Mouse (Mus musculus) ovary, postnatal 10 days (tissue): ENCODE measurements around the gene Olfr213.
"Not testable (repeated sequence)": the region's sequence is repeated elsewhere in the genome, so short reads cannot be mapped to it uniquely, and the experiment has no call there.

Source experiments
- DNase-seq: peaks from one replicate; pipeline ENCODE4 v3.0.0; 2022; ENCODE audit warnings: low spot score

Gene Olfr213

DNA sequence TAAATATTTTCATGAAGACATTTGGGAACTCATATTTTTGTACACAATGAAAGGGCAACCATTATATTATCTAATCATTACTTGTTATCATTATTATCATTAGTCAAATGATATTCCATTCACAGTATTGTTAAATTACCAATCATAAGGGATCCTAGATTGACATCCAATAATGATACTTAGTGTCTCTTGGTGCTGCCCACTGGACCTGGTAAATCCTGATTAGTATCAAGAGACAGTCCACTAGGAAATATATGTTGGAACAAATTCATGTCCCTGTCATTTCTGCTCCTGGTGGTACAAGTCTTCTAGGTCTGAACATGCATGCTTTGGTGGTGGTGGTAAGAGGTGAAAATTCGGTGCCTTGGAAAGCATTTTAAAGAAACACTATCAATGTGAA, at the start of gene Olfr213:
Gene Olfr213 (plus strand): TSS at position 301 of the 400 bp plus-strand sequence.
- no peak for DNase-seq

DNA sequence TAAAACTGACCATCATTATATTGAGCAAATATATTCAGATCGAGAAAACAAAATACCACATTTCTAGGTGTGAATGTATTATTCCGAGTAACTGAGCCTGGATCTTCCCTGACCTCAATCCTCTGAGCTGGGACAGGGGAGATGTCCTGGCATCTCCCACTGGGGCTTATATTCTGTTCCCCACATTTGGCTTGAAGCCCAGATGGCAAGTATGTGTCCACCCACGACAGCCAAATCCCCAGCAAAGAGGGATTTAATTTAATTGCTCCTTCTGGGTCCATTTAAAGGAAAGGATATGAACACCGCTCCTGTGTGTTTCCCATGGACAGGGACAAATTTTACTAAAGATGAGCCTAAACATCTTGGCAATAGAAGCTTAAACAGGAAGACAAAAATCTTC, 49.5 kb upstream of the Olfr213 start, which contains the start of gene Olfr211:
Gene Olfr211 (plus strand): TSS at position 301 of the 400 bp plus-strand sequence.
- no peak for DNase-seq

DNA sequence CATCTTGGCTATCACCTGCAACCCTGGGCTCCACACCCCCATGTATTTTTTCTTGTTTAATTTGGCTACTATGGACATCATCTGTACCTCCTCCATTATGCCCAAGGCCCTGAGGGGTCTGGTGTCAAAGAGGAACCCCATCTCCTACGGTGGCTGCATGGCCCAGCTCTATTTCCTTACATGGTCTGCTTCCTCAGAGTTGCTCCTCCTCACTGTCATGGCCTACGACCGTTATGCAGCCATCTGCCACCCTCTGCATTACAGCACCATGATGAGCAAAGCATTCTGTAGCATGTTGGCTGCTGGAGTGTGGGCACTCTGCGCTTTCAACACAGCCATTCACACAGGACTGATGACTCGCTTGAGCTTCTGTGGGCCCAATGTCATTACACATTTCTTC, 44.5 kb upstream of the Olfr213 start:
- DNase-seq: no peak

DNA sequence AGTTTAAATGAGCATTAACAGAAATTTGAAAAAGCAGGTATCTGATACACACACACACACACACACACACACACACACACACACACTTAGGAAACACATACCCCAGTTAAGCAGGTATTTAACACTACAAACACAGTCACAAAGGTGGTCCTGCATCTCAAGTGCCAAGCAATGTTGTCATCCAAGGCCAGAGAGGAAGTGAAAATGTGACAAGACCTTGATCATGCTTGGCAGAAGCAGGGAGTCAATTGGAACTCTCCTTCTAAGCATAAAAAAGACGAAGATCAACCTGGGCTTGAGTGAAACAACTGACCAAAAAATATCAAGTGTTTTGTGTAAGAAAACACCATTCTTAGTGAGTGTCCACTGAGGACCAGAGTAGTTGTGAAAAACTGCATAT, 42.3 kb upstream of the Olfr213 start:
- no peak for DNase-seq

DNA sequence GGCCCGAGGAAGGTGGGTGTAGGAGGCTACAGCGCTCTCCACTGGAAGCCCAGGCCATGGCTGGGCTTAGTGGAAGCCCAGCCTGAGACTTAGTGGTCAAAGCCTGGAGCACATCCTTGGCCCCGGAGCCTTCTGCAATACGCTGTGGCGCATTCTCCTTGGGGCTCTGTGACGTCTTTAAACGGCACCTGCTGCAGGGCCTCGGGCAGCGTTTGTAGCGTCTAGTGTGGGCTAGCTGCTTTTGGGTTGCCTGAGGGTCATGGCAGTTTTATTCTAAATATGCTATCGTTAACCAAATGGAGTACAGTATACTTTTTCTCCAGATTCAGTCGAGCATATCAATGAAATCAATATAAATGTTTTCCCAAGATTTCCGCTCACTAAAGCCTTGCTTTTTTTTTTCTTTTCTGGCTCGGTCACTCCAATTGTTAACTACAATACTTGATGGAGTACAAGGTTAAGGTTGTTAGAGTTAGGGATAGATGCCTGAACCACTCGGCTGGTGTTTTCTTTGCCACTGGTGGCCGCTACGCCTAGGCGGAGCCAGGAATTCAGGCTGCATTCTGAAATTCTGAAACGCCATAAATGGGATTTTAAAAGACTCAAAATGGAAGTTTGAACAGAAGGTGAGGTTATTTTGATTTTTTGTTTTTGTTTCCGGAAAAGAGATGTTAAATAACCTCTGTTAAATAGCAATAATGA, 31.8 kb upstream of the Olfr213 start, which contains the start of gene Olfr212:
Gene Olfr212 (plus strand): TSS at position 215 of the 702 bp plus-strand sequence.
- DNase-seq: not testable (repeated sequence)

DNA sequence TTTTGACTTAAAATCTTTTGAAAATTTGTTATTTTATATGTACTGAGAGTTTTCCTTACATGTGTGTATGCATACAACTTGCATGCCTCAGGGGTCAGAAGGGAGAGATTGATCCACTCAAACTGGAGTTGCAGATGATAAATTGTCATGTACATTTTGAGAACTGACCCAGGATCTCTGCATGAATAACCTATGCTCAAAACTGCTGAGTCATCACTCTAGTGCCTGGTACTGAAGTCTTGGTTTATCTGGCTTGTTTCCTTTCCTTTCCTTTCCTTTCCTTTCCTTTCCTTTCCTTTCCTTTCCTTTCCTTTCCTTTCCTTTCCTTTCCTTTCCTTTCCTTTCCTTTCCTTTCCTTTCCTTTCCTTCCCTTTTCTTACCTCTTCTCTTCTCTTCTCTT, 23.4 kb upstream of the Olfr213 start:
- DNase-seq: no peak

DNA sequence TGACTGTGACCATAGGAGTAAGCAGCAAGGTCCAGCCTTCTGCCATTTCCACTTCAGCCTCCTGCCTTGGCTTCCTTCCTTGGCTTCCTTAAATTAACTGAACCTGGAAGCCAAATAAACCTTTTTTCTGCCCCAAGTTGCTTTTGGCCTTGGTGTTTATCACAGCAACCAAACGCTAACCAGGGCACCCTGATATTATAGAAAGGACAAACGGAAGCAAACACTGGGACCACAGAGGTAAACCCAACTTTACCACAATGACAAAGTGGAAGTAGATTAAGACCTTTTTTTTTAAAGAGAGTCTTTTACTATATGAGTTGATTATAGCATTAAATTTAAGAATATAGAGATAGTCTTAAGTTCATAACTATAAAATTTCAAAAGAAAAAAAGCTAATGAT, 4.2 kb downstream of the Olfr213 start:
- DNase-seq: no peak

DNA sequence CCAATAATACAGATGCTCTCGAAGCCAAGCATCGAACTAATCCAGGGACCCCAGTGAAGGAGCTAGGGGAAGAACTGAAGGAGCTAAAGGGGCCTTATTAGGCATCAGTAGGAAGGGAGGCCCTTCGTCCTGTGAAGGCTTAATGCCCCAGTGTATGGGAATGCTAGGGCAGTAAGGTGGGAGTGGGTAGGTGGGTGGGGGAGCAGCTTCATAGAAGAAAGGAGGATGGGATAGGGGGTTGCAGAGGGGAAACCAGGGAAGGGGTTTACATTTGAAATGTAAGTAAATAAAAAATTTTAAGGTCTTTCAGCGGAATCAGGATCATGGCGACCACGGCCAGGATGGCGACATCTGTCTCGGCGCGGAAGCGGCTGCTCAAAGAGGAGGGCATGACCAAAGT, 12.6 kb downstream of the Olfr213 start, which contains the start of gene Gm5580:
Gene Gm5580 (plus strand): TSS at position 301 of the 400 bp plus-strand sequence.
- not testable (repeated sequence) for DNase-seq

DNA sequence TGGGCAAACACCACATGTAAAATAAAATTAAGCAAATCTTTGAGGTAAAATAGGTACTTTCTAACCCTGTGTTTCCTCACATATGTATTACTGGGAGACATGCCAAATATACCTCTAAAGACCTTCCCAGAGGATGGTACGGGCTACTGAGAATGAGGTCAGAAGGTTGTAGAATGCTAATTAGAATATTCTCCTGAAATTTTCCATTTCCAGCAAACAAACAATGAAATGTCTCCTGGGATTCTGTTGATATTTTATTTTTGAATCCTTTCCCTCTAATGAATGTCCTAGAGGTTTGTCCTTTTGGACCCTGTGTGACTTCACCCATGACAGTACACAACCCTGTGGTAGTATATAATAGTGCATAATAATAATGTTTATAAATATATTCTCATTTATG, 15.7 kb downstream of the Olfr213 start, which contains the start of gene Olfr214:
Gene Olfr214 (plus strand): TSS at position 301 of the 400 bp plus-strand sequence.
- DNase-seq: no peak

DNA sequence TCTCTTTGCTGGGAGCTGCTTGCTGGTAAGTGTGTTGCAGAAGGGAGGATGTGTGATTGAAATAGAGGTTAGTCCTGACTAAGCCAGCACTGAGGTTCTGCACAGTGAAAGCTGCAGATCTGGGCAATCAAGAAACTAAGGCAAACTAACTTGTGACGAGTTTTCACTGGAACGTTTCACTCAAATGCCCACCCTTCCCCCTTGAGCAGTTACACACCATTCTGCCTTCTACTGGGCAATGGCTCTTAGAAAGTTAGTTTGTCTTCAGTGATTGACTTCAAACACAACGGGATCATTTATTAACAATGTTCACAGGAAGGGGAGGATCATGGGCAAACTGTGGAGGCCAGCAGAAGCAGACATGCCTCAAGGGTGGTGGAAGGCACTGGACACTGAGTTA, 16.7 kb downstream of the Olfr213 start:
- DNase-seq: no peak

DNA sequence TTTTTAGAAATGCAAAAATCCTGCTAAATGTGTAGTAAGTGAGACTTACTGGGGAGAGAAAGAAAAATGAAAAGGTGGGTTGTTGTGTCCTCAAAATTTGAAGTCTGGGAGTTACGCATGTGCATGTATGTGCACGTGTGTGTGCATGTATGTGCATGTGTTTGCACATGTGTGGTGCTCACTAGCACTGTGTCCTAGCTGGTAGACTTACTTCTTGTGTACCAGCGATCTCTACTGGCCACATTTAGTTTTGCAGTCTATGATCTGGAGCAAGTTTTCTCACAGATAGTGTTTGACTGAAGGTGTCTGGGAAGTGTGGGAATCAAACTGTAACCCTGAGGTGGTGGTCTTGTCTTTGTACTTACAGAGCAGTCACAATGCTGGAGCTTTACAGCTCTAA, 31.6 kb downstream of the Olfr213 start:
- DNase-seq: no peak

DNA sequence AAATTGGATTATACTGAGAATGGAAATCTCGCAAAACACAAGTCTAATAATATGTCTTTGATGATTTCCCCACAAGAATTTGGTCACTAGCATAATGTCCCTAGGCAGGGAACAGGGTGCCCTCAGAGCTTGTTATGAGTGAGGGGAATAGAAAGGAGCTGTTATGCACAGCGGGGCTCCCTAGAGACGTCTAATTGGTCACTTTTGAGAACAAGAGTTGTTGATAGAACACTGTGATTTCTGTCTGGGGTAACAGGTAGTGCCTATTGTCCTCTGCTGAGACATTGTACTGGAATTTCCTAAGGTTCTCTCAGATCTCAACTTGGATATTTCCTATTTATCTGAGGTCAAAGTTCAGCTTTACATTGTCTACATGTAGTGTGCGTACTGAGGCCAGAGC, 45.8 kb downstream of the Olfr213 start, which contains the start of gene Olfr215:
Gene Olfr215 (minus strand): TSS at position 101 of the 400 bp plus-strand sequence.
- DNase-seq: no peak
